Mouse (Mus musculus): ENCODE results near the gene Fgfrl1. TPM values are rescaled to one million over a fixed set of nuclear protein-coding genes. Genes with fewer than 3 reads are reported as not detected.

The Fgfrl1 gene
- polyA plus RNA-seq, 1 experiment from 2014 or later, result 13.0 TPM

DNA sequence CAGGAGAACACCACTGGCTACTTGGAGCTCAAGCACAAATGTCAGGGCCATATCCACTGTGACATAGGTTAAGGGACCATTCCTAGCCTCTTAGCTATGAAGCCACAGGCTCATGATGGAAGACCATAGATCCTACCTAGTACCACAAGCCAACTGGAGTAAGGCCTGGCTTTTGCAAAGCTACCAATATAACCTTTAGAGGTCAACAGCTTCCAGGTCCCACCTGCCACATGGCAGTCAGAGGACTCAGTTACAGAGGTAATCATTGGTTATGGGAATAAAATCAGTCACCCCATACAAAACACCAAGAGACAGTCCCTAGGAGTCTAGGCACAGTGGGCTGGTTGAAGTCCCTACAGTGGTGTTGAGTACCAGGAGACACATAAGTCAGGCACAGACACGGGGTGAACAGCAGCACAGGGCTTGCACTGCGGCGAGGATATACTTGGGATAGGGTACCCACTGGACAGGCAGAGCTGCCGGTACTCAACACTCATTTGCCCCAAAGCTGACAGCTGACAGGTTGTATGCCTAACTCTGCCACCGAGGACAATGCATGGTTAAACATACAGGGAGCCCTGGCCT is 41.0 kb upstream of the Fgfrl1 start:
- Histone ChIP-seq H3K9ac (replicated peaks; ENCODE audit: low read depth, low read length) (no peak overlapping the region), H3K4me2 (replicated peaks; ENCODE audit: low read depth, low read length) (no peak overlapping the region), H3K27me3 (ENCODE audit: control insufficient read depth, insufficient read depth, low read length) (no peaks in the 10 kb centered on the region), H3K36me3 (ENCODE audit: control insufficient read depth, insufficient read depth, low read length) (peaks cover 39% of the 10 kb centered on the region), H3K9me3 (ENCODE audit: control insufficient read depth, low read depth, low read length) (no peaks in the 10 kb centered on the region), H3K4me1 (ENCODE audit: control insufficient read depth, insufficient read depth, low read length) (no peaks in the 10 kb centered on the region), H3K27ac (ENCODE audit: low read length) (no peak overlapping the region), H3K4me3 (ENCODE audit: low read depth, low read length) (no peak overlapping the region)
- 84% methylated on average over 5 of the region's 5 CpGs for whole genome bisulfite sequencing
- no peak for ATAC-seq (ENCODE audit: insufficient number of reproducible peaks, insufficient read depth, low FRiP score, low read depth)

DNA sequence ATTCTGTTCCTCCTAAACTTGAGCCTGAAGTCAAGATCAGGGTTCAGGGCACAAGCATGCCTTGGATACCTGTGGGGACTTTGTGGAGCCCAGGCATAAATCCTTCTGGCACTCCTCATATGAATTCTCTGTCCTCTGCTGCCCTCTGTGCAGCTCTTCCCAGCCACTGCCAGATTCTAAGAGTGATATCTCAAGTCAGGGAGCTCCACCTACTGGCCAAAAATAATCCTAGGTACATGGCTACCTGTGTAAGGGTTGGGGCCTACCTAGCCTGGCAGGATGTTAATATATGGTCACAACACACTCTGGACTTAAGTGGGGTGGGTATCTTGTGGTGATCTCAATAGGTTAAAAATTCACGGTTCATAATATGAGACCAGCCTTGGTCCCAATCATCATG is 40.4 kb upstream of the Fgfrl1 start:
- 59% methylated on average over 1 of the region's 1 CpGs for WGBS
- H3K27ac ChIP-seq (ENCODE audit: low read length), result no peak overlapping the region
- H3K9me3 ChIP-seq (ENCODE audit: control insufficient read depth, low read depth, low read length), result no peaks in the 10 kb centered on the region
- no peaks in the 10 kb centered on the region for H3K4me1 ChIP-seq (ENCODE audit: control insufficient read depth, insufficient read depth, low read length)
- H3K36me3 ChIP-seq (ENCODE audit: control insufficient read depth, insufficient read depth, low read length), result peaks cover 41% of the 10 kb centered on the region
- no peaks in the 10 kb centered on the region for H3K27me3 ChIP-seq (ENCODE audit: control insufficient read depth, insufficient read depth, low read length)
- no peak overlapping the region for H3K4me2 ChIP-seq (replicated peaks; ENCODE audit: low read depth, low read length)
- peak; percentile 51; the same call in 1 of the 2 replicates for ATAC-seq (ENCODE audit: insufficient number of reproducible peaks, insufficient read depth, low FRiP score, low read depth)
- no peak overlapping the region for H3K9ac ChIP-seq (replicated peaks; ENCODE audit: low read depth, low read length)
- H3K4me3 ChIP-seq (ENCODE audit: low read depth, low read length), result no peak overlapping the region

DNA sequence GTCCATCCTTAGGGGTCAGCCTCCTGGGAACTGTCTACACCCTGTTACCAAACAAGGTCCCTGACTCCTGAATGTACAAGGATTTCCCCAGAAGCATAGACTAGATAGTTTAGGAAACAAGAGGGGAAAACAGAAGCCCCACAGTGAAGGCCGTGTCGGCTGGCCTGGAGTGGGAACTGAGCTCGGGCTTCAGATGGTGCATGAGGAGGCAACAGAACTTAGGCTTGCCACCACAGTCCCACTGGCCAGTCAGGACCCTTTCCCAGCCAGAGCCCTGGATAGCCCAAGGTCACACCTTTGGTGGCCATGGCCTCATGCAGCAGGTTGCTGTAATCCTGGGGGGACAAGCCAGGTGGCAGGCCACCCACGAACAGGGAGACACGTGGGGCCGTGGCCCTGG is 38.8 kb upstream of the Fgfrl1 start:
- peaks cover 43% of the 10 kb centered on the region for H3K36me3 ChIP-seq (ENCODE audit: control insufficient read depth, insufficient read depth, low read length)

DNA sequence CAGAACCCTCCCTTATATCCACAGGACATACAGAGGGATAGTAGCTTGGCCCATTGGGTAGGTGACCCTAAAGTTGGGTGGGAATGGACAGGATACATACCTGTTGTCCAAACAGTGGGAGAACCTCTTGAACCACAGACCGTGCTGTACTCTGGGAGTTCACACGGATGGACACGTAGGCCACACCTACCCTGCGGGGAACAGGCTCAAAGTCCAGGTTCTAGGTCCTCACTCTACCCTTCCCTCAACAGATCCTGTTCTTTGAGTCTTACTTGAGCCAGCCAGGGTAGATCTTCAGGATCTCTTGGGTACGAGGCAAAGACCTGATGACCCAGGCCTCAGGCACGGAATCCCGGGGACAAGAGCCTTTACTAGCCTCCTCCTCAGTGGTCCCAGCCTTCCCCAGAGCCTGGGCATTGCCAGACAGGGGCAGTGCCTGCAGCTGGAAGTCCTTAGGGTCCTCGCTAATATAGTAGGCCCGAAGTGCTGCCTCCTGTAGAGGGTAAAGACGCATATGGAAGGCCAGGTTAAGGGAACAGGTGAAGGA is 37.7 kb upstream of the Fgfrl1 start:
- H3K27ac ChIP-seq (ENCODE audit: low read length), result no peak overlapping the region
- H3K4me3 ChIP-seq (ENCODE audit: low read depth, low read length), result no peak overlapping the region
- H3K4me1 ChIP-seq (ENCODE audit: control insufficient read depth, insufficient read depth, low read length), result peaks cover 1% of the 10 kb centered on the region; the same call in 1 of the 2 replicates
- peaks cover 37% of the 10 kb centered on the region for H3K36me3 ChIP-seq (ENCODE audit: control insufficient read depth, insufficient read depth, low read length)
- H3K9ac ChIP-seq (replicated peaks; ENCODE audit: low read depth, low read length), result no peak overlapping the region
- 95% methylated on average over 10 of the region's 10 CpGs for WGBS
- no peaks in the 10 kb centered on the region for H3K9me3 ChIP-seq (ENCODE audit: control insufficient read depth, low read depth, low read length)
- H3K27me3 ChIP-seq (ENCODE audit: control insufficient read depth, insufficient read depth, low read length), result no peaks in the 10 kb centered on the region
- no peak for ATAC-seq (ENCODE audit: insufficient number of reproducible peaks, insufficient read depth, low FRiP score, low read depth)
- H3K4me2 ChIP-seq (replicated peaks; ENCODE audit: low read depth, low read length), result no peak overlapping the region

More for the DNA sequence above, 38.8 kb upstream of the Fgfrl1 start:
- Histone ChIP-seq H3K9ac (replicated peaks; ENCODE audit: low read depth, low read length) (no peak overlapping the region), H3K4me1 (ENCODE audit: control insufficient read depth, insufficient read depth, low read length) (no peaks in the 10 kb centered on the region), H3K4me2 (replicated peaks; ENCODE audit: low read depth, low read length) (no peak overlapping the region), H3K4me3 (ENCODE audit: low read depth, low read length) (no peak overlapping the region), H3K27ac (ENCODE audit: low read length) (no peak overlapping the region), H3K27me3 (ENCODE audit: control insufficient read depth, insufficient read depth, low read length) (no peaks in the 10 kb centered on the region), H3K9me3 (ENCODE audit: control insufficient read depth, low read depth, low read length) (no peaks in the 10 kb centered on the region)
- WGBS, result 91% methylated on average over 6 of the region's 6 CpGs
- no peak for ATAC-seq (ENCODE audit: insufficient number of reproducible peaks, insufficient read depth, low FRiP score, low read depth)

DNA sequence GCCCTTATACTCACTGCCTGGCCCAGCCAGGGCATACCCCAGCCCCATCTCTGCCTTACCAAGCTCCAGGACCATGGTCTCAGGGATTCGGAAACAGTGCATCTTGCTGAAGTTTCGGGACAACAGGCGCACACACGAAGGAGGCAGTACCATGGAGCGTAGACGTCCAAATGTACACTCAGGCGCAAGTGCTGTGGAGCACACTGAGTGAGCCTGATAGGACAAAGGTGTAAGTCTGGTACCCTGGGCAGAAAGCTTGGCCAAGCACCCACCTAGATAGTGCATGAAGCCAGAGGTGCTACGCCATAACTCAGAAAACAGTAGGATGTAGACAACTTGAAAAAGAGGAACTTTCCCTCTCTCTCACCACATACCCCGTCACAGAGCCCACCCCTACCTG is 36.8 kb upstream of the Fgfrl1 start:
- no peak overlapping the region for H3K4me2 ChIP-seq (replicated peaks; ENCODE audit: low read depth, low read length)
- WGBS, result 95% methylated on average over 9 of the region's 9 CpGs
- no peaks in the 10 kb centered on the region for H3K9me3 ChIP-seq (ENCODE audit: control insufficient read depth, low read depth, low read length)
- H3K9ac ChIP-seq (replicated peaks; ENCODE audit: low read depth, low read length), result no peak overlapping the region
- H3K4me1 ChIP-seq (ENCODE audit: control insufficient read depth, insufficient read depth, low read length), result peaks cover 5% of the 10 kb centered on the region; the same call in 1 of the 2 replicates
- H3K36me3 ChIP-seq (ENCODE audit: control insufficient read depth, insufficient read depth, low read length), result peaks cover 29% of the 10 kb centered on the region
- ATAC-seq (ENCODE audit: insufficient number of reproducible peaks, insufficient read depth, low FRiP score, low read depth), result no peak
- no peak overlapping the region for H3K4me3 ChIP-seq (ENCODE audit: low read depth, low read length)
- no peak overlapping the region for H3K27ac ChIP-seq (ENCODE audit: low read length)
- H3K27me3 ChIP-seq (ENCODE audit: control insufficient read depth, insufficient read depth, low read length), result no peaks in the 10 kb centered on the region

DNA sequence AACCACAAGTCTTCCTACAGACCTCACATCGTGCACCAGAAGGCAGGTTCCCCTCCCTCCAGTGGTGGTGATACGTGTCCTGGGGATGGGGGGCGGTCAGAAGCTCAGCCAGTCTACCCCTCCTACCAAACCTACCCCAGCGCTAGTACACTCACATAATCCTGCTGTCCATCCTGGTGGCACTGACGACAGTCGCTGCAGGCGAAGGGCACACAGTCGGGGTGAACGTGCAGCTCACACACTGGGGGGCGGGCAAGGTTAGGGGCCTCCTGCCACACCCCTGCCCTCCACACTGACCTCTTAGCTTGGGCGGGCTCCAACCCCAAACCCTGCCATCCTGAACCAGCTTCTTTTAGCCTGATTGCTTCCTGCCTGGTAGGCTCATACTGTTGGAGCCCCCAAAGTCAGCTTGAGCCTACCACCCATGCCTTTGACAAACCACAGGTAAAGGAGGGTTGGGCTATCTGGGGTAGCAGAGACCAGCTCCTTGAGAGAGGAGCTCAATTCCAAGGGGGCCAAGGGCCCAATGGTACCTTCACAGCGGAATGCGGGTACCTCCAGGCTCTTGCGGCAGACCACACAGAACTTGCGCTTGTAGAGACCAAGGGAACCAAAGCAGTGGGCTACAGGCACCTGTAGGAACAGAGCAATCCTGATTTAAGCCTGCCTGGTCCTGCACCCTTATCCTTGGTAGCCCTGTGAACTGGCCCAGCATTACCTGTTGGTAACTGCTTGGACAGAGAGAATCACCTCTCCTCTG is 36.1 kb upstream of the Fgfrl1 start:
- WGBS, result 89% methylated on average over 15 of the region's 15 CpGs

DNA sequence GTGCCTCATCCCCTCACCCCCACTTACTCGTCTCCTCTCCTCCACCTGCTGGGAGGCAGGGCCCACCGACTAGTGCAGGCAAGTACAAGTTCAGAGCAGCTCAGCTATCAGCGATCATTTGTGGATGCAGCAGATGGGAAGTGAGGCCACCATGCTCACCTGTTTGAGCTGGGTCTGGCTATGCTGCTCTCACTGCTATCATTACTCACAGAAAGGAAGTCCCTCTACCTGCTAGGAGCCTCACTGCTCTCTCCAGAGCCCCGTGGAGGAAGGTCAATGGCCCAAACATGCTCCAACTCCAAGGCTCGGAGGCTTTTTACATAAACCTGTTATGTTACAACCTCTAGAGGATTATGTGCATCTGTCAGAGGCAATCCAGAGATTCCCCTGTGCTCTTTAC is 34.8 kb upstream of the Fgfrl1 start:
- Histone ChIP-seq H3K9me3 (ENCODE audit: control insufficient read depth, low read depth, low read length) (no peaks in the 10 kb centered on the region), H3K4me1 (ENCODE audit: control insufficient read depth, insufficient read depth, low read length) (peaks cover 5% of the 10 kb centered on the region; the same call in 1 of the 2 replicates), H3K9ac (replicated peaks; ENCODE audit: low read depth, low read length) (no peak overlapping the region), H3K4me3 (ENCODE audit: low read depth, low read length) (no peak overlapping the region), H3K27me3 (ENCODE audit: control insufficient read depth, insufficient read depth, low read length) (no peaks in the 10 kb centered on the region), H3K27ac (ENCODE audit: low read length) (no peak overlapping the region), H3K36me3 (ENCODE audit: control insufficient read depth, insufficient read depth, low read length) (peaks cover 29% of the 10 kb centered on the region), H3K4me2 (replicated peaks; ENCODE audit: low read depth, low read length) (no peak overlapping the region)
- WGBS, result 74% methylated on average over 5 of the region's 5 CpGs
- ATAC-seq (ENCODE audit: insufficient number of reproducible peaks, insufficient read depth, low FRiP score, low read depth), result no peak

More for the DNA sequence above, 36.1 kb upstream of the Fgfrl1 start:
- H3K27ac ChIP-seq (ENCODE audit: low read length), result no peak overlapping the region
- no peak overlapping the region for H3K9ac ChIP-seq (replicated peaks; ENCODE audit: low read depth, low read length)
- no peaks in the 10 kb centered on the region for H3K27me3 ChIP-seq (ENCODE audit: control insufficient read depth, insufficient read depth, low read length)
- H3K9me3 ChIP-seq (ENCODE audit: control insufficient read depth, low read depth, low read length), result no peaks in the 10 kb centered on the region
- H3K4me2 ChIP-seq (replicated peaks; ENCODE audit: low read depth, low read length), result no peak overlapping the region
- H3K36me3 ChIP-seq (ENCODE audit: control insufficient read depth, insufficient read depth, low read length), result peaks cover 29% of the 10 kb centered on the region
- no peak for ATAC-seq (ENCODE audit: insufficient number of reproducible peaks, insufficient read depth, low FRiP score, low read depth)
- H3K4me1 ChIP-seq (ENCODE audit: control insufficient read depth, insufficient read depth, low read length), result peaks cover 5% of the 10 kb centered on the region; the same call in 1 of the 2 replicates
- H3K4me3 ChIP-seq (ENCODE audit: low read depth, low read length), result no peak overlapping the region

DNA sequence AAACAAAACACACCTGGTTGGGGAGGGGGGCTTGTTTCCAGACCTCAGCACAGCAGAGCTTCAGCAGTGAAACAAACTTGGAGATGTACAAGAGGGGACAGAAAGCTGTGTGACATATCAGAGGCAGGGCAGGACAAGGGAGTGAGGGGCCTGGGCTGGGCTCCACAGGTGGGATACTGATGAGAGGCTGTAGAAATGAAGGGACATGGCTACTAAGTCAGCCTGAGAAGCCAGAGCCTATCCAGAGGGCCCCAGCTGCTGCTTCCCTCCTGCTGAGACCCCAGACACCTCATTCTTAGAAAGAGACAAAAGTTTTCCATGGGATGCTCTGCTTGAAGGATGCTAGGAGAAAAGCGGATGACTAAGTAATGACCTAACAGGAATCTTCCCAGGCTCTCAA is 33.6 kb upstream of the Fgfrl1 start:
- Histone ChIP-seq H3K27ac (ENCODE audit: low read length) (no peak overlapping the region), H3K27me3 (ENCODE audit: control insufficient read depth, insufficient read depth, low read length) (no peaks in the 10 kb centered on the region), H3K4me2 (replicated peaks; ENCODE audit: low read depth, low read length) (no peak overlapping the region), H3K36me3 (ENCODE audit: control insufficient read depth, insufficient read depth, low read length) (peaks cover 23% of the 10 kb centered on the region), H3K4me3 (ENCODE audit: low read depth, low read length) (no peak overlapping the region), H3K9me3 (ENCODE audit: control insufficient read depth, low read depth, low read length) (no peaks in the 10 kb centered on the region), H3K9ac (replicated peaks; ENCODE audit: low read depth, low read length) (no peak overlapping the region), H3K4me1 (ENCODE audit: control insufficient read depth, insufficient read depth, low read length) (peaks cover 5% of the 10 kb centered on the region; the same call in 1 of the 2 replicates)
- no peak for ATAC-seq (ENCODE audit: insufficient number of reproducible peaks, insufficient read depth, low FRiP score, low read depth)
- WGBS, result 88% methylated on average over 1 of the region's 1 CpGs
